Mouse (Mus musculus) E14TG2a.4 (cell line): ENCODE measurements around the gene Tmco4.

Experiments used
- H3K27me3 ChIP-seq: 2 replicates; pipeline ENCODE4 v1.6.1; 2014; ENCODE audit warnings: low read length, control low read depth; ENCODE audit not compliant: insufficient read depth
- H3K36me3 ChIP-seq: 2 replicates; pipeline ENCODE4 v1.6.1; 2014; ENCODE audit warnings: low read length, control low read depth; ENCODE audit not compliant: insufficient read depth
- H3K4me1 ChIP-seq: replicated peaks from 2 replicates; pipeline ENCODE4 v1.6.1; 2014; ENCODE audit warnings: low read depth, low read length, control low read depth
- H3K4me3 ChIP-seq: replicated peaks from 2 replicates; pipeline ENCODE4 v1.5.1; 2014; ENCODE audit warnings: mild to moderate bottlenecking, low read length
- H3K9me3 ChIP-seq: 2 replicates; pipeline ENCODE4 v1.6.1; 2014; ENCODE audit warnings: low read length, control low read depth
- CTCF ChIP-seq: conservative IDR thresholded peaks from 2 replicates; pipeline ENCODE4 v1.5.1; 2014; ENCODE audit warnings: low read length
- NANOG ChIP-seq: IDR thresholded peaks from 2 replicates; pipeline ENCODE4 v1.6.1; 2014; ENCODE audit warnings: borderline replicate concordance, low read length, mixed read lengths
- POU5F1 ChIP-seq: IDR thresholded peaks from 2 replicates; pipeline ENCODE4 v1.6.1; 2014; ENCODE audit warnings: low read length, borderline replicate concordance

Gene Tmco4

DNA sequence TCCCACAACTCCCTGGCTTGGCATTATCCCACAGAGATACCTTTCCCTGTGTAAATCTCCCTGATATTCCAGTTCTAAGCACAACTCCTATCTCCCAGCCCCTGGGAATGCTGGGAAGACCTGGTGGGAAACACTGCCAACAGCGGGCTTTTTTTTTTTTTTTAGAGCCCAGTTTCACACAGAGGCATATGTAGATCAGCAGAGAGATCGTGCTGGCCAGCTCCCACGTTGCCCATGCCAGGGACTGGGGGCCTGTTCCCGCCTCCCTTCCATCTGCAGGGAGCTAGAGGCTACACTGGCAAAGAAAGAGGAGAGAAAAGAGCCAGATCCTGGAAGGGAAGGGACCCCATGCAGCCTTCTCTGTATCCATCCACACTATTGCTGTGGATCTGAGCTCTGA, 95.6 kb downstream of the Tmco4 start:
- H3K4me3 ChIP-seq, result no peak overlapping the region
- no peaks in the 10 kb centered on the region; the same call in 1 of the 2 replicates for H3K4me1 ChIP-seq
- H3K27me3 ChIP-seq, result peaks cover 81% of the 10 kb centered on the region
- H3K36me3 ChIP-seq, result no peaks in the 10 kb centered on the region
- H3K9me3 ChIP-seq, result no peaks in the 10 kb centered on the region
- no peak for TF ChIP-seq CTCF
- no peak for TF ChIP-seq POU5F1
- no peak for TF ChIP-seq NANOG

DNA sequence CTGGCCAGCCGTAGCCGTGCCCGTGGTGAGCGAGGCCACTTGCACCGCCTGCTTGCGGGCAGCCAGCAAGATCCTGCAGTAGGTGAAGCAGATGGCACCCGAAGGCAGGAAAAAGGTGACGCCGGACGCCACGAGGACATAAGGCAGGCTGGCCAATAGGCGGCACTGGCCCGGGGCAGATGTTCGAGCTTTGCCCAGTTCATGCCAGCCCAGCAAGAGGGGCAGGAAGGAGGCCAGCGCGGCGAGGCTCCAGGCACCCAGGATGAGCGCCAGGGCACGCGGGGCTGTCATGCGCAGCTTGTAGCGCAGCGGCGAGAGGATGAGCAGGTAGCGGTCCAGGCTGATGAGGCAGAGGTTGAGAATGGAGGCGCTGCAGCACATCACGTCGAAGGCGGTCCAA, 101.4 kb downstream of the Tmco4 start:
- Histone ChIP-seq H3K27me3 (peaks cover 85% of the 10 kb centered on the region), H3K4me1 (peaks cover 21% of the 10 kb centered on the region), H3K9me3 (no peaks in the 10 kb centered on the region), H3K4me3 (peak overlapping the region; percentile 84), H3K36me3 (no peaks in the 10 kb centered on the region)
- TF ChIP-seq POU5F1 (no peak), NANOG (no peak), CTCF (no peak)

DNA sequence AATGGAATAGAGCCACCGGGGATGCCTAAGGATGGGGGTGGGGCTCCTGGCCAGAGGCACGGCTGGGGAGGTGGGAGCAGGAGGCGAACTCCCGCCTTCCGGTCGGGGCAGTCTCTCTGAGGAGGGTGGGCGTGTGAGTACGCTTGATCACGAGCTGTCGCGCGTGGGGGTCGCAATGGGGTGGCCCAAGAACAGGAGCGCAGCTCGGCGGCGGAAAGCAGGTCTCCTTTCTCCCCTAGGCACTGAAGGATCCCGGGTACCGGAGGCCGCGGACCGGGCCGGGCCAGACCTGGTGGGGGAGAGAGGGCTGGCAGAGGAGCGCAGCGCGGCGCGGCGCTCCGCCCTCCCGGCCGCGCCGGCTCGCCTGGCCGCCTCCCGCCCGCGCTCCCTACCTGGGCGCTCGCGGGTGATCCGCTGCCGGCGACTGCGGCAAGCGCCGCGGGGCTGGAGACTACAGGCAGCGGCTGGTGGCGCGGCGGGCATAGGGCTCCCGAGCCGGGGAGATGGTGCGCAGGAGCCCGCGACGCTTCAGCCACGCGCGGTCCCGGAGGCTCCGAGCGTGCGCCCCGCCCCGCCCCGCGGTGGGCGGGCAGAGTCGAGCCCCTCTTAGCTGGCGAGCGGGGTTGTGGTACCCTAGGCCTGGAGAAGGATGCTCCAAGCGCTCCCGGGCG, 102.5 kb downstream of the Tmco4 start, which contains the start of gene Htr6:
TSS of gene Htr6 (minus strand) at position 530 of the 671 bp plus-strand sequence.
- H3K4me1 ChIP-seq, result peaks cover 22% of the 10 kb centered on the region
- H3K4me3 ChIP-seq, result peak within 1 kb of the TSS; percentile 84
- TF ChIP-seq NANOG, result no peak
- no peaks in the 10 kb centered on the region for H3K36me3 ChIP-seq
- no peaks in the 10 kb centered on the region for H3K9me3 ChIP-seq
- H3K27me3 ChIP-seq, result peaks cover 74% of the 10 kb centered on the region

DNA sequence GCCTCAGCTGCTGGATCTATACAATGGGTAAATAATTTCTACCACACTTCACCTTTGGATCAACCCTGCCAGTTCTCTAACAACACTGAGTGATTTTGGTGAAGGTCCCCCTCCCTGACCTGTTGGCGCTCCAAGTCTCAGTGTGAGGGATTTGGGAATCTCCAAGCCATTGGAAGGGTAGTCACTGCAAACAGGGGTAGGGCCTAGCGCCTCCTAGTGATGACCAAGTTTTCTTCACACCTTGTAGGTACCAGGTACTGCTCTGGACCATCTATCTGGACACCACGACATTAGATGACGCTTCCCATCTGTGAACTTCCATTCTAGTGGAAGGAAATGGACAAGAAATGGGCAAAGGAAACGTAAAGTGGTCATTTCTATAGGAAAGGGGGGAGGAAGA, 103.2 kb downstream of the Tmco4 start:
- H3K4me1 ChIP-seq, result peaks cover 22% of the 10 kb centered on the region
- peak overlapping the region; percentile 84 for H3K4me3 ChIP-seq
- peaks cover 69% of the 10 kb centered on the region for H3K27me3 ChIP-seq
- TF ChIP-seq NANOG (no peak), POU5F1 (no peak), CTCF (peak; percentile 50)
- no peaks in the 10 kb centered on the region for H3K36me3 ChIP-seq
- H3K9me3 ChIP-seq, result no peaks in the 10 kb centered on the region

DNA sequence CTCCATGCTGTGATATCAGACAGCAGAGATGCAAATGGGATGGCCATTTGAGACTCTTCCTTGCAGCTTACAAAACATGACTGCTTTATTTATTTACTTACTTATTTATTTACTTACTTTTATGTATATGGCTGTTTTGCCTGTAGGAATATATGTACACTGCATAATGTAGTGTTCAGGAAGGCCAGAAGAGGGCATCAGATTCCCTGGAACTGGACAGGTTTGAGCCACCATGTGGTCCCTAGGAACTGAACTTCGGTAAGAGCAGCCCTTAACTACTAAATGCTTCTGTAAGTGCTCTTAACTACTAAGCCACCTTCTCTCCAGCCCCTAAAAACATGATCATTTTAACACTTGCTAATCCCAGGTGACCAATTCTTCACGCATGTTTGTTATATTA, 105.6 kb downstream of the Tmco4 start:
- Histone ChIP-seq H3K4me1 (peaks cover 32% of the 10 kb centered on the region), H3K9me3 (no peaks in the 10 kb centered on the region), H3K4me3 (no peak overlapping the region), H3K27me3 (peaks cover 69% of the 10 kb centered on the region), H3K36me3 (no peaks in the 10 kb centered on the region)
- TF ChIP-seq CTCF (peak; percentile 47), POU5F1 (no peak)

DNA sequence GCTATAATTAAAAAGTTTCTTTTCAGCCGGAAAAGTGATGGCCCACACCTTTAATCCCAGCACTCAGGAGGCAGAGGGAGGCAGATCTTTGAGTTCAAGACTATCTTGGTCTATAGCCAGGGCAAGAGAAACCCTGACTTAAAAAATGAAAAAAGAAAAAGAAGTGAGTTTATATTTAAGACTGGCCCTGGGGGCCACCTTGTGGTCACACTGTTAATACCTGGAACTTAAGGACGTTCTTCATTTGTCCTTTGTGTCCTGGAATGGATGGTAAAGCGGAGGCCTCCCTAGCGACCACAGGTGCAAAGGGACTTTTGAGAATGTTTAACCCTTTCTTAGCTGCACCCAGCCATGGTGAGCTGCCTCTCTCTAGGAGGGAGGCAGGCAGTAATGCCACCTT, 106.0 kb downstream of the Tmco4 start:
- TF ChIP-seq POU5F1 (no peak), CTCF (no peak; the same call in 1 of the 2 replicates), NANOG (no peak)
- Histone ChIP-seq H3K27me3 (peaks cover 69% of the 10 kb centered on the region), H3K36me3 (no peaks in the 10 kb centered on the region), H3K4me1 (peaks cover 35% of the 10 kb centered on the region), H3K9me3 (no peaks in the 10 kb centered on the region), H3K4me3 (no peak overlapping the region)

DNA sequence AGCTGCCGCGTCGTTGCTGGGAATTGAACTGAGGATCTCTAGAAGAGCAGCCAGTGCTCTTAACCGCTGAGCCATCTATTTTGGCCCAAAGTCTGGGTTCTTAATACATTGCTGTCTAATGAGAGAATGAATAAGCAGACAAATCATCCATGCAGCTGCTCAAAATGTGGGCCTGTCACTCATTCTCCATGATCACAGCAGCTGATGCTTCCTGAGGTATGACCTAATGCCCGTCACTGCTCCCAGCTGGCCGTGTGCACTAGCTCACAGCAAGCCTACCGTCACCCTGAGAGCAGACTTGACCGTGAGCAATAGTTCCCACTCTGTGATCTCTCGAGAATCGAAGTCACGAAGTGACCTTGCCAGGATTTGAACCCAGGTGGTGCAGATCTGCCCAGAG, 106.8 kb downstream of the Tmco4 start:
- H3K36me3 ChIP-seq, result no peaks in the 10 kb centered on the region
- TF ChIP-seq POU5F1 (no peak), NANOG (no peak), CTCF (no peak)

DNA sequence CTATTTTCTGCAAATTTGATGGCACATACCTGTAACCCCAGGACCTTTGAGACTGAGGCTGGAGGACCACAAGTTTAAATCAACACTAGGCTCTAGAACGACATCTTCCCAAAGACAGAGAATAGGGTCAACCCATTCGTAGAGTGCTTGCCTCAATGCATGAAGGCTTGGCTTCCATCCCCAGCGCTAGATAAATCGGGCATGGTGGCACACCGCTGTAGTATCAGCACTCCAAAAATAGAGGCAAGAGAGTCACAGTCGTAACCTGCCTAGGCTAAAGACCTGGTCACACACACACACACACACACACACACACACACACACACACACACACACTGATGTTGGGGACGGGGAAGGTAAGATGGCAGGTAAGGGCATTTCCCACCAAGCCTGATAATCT, 107.6 kb downstream of the Tmco4 start:
- Histone ChIP-seq H3K4me3 (no peak overlapping the region), H3K4me1 (peaks cover 27% of the 10 kb centered on the region), H3K9me3 (no peaks in the 10 kb centered on the region), H3K36me3 (no peaks in the 10 kb centered on the region), H3K27me3 (peaks cover 68% of the 10 kb centered on the region)
- TF ChIP-seq NANOG (no peak), POU5F1 (no peak), CTCF (no peak)

More for the DNA sequence above, 106.8 kb downstream of the Tmco4 start:
- Histone ChIP-seq H3K9me3 (no peaks in the 10 kb centered on the region), H3K27me3 (peaks cover 67% of the 10 kb centered on the region), H3K4me3 (no peak overlapping the region), H3K4me1 (peaks cover 28% of the 10 kb centered on the region)

DNA sequence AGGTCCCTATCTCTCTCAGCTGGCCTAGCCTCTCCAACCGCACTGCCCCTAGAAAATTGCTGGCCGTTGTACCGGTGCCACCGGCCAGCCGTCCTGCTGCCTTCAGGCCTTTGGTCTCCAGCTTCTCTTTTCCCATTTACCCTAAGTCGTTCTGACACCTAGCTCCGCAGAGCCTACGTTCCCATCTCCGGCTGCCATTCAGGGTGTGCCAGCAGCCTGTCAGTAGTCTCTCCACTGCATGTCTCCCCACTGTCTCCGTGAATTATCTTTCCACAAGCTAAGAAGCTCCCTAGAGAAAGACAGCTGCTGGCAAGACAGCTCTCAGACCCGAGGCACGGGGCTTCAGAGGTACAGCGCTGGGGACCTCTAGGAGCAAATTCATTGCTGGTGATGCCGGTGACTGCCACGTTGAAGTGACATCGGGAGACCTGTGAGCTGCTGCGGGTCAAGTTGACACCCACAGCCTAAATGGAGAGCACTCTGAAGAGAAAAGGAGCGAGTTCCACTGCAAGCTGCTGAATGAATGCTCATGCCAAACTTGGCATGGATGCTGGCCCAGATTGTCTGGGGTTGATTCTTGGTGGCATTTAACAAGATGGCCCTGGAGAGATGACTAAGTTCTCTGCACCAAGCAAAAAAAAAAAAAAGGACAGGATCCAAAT, 108.7 kb downstream of the Tmco4 start:
- Histone ChIP-seq H3K4me1 (peaks cover 22% of the 10 kb centered on the region), H3K27me3 (peaks cover 61% of the 10 kb centered on the region), H3K36me3 (no peaks in the 10 kb centered on the region), H3K4me3 (no peak overlapping the region), H3K9me3 (no peaks in the 10 kb centered on the region)
- no peak for TF ChIP-seq CTCF
- TF ChIP-seq NANOG, result no peak
- no peak for TF ChIP-seq POU5F1
